Mouse (Mus musculus): ENCODE results near the gene Ecel1.

- TF ChIP-seq POLR2A (IDR thresholded peaks at IDR 0.05; ENCODE audit: low read depth, low read length) (no peak), CTCF (conservative IDR thresholded peaks at IDR 0.05; ENCODE audit: insufficient read depth, insufficient read length, low read depth, low read length) (no peak)
Measured at GRCm38 (mm10) chr1:87101411-87101810, 54.9 kb downstream of the Ecel1 start, which contains the start of gene Alpi.

All from kidney, adult 2 months (tissue).